Mouse (Mus musculus) layer of hippocampus, adult 2 months (tissue): ENCODE measurements around the gene Fam92b. TPM values are rescaled to one million over a fixed set of nuclear protein-coding genes. Genes with fewer than 3 reads are reported as not detected.

Experiments
- DNase-seq, 2 experiments: peaks; one replicate each; pipeline ENCODE4 v3.0.0; 2022; ENCODE audit warnings: low spot score in 2 of 2
- H3K27ac ChIP-seq: fragments of 200-600 bp; 2 replicates; pipeline ENCODE4 v1.8.1; 2022
- H3K4me3 ChIP-seq: fragments of 200-600 bp; 2 replicates; pipeline ENCODE4 v1.8.1; 2022; ENCODE audit warnings: mild to moderate bottlenecking
- CTCF ChIP-seq: fragments of 200-600 bp; conservative IDR thresholded peaks from 2 replicates; pipeline ENCODE4 v1.8.1; 2022; ENCODE audit warnings: antibody characterized with exemption, mild to moderate bottlenecking, moderate library complexity
- long read RNA-seq, 2 experiments: library from polyadenylated mRNA; stranded (forward); transcript quantifications; one replicate each; pipeline ENCODE4 v2.0.0; 2021; ENCODE audit warnings: borderline mapping rate in 2 of 2
- total RNA-seq, 2 experiments: library from RNA; stranded (reverse); gene quantifications; 2 replicates each; pipeline ENCODE4 v1.2.3; 2021

Fam92b gene
- under 1 TPM; 0.31 to 0.91 TPM for total RNA-seq
- long read RNA-seq, experiment 1 = 0 reads
- long read RNA-seq, experiment 2 = 0 reads

DNA sequence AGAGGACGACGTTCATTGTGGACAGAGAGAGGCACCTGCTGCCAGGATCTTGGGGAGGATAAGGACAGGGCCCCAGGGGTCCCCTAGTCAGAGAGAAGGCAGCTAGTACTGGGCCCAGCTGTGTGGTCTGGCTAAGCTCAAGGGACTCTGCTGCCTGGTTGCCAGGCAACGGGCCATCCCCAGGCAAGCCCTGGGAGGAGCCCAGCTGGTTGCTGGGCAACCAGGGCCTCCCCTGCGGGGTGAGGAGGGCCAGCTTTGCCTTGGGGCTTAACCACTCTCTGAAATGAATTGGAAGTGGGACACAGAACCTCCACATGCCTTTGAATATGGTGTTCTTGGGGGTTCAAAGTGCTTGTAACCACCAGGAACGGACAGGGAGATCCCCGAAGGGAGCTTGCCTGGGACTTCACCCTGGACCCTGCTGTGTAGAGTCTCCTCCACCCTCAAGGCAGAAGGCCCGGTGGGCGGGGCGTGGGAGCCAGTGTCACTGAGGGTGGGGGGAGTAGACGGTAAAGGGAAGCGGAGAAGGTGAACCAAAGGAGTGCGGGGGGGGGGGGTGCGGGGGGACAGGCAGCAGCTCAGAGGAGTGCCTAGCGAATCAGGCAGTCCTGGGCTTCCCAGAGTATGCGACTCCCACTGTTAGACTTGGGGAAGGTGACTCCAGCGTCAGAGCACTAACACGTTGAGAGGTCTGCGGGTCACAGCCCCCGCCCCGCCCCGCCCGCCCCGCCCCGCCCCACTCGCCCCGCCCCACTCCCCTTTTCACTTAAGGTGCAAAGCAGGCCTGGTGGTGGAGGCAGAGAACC lies at the start of gene Fam92b:
TSS of gene Fam92b (minus strand) at position 149 of the 806 bp plus-strand sequence.
- H3K27ac ChIP-seq = 0 out of 2 replicates have a peak within 1 kb of the TSS, but pooled peaks have one; percentile 23
- peak within 1 kb of the TSS; percentile 17; the same call in 1 of the 2 replicates for H3K4me3 ChIP-seq
- TF ChIP-seq CTCF = no peak
- DNase-seq = peak; percentile 47 to 60

DNA sequence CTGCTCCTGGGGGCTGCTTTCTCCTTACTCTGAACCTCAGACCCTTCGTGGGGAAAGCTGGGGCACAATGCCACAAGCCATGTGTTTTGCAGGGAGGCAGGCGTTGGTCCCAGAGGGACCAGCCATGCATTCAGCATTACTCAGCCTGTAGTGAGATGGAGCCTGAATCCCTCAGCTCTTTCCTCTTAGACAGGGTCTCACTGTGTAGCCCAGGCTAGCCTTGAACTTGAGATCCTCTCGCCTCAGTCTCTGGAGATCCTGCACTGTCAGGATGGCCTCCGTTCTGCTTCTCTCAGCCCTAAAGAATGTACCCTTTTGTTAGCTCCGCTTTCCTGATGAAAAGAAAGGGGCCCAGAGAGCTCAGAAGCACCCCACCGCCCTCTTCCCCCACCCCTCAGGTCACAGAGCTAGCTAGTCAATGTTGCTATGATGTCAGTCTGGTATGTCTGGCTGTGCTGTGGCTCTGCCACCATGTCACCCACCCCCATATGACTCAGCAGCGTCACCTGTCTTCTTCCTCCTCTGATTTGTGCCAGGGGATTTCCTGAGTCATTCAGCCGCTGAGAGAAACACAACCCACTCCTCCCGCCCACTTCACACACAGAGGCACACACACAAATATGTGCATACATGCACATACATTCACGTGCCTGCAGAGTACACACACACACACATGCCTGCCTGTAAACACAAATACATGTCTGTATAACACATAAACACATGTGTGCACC lies 48.3 kb upstream of the Fam92b start:
- peak; percentile 60 to 82 for DNase-seq
- TF ChIP-seq CTCF = no peak
- Histone ChIP-seq H3K4me3 (no peak overlapping the region), H3K27ac (peak overlapping the region; percentile 37; the same call in 1 of the 2 replicates)

DNA sequence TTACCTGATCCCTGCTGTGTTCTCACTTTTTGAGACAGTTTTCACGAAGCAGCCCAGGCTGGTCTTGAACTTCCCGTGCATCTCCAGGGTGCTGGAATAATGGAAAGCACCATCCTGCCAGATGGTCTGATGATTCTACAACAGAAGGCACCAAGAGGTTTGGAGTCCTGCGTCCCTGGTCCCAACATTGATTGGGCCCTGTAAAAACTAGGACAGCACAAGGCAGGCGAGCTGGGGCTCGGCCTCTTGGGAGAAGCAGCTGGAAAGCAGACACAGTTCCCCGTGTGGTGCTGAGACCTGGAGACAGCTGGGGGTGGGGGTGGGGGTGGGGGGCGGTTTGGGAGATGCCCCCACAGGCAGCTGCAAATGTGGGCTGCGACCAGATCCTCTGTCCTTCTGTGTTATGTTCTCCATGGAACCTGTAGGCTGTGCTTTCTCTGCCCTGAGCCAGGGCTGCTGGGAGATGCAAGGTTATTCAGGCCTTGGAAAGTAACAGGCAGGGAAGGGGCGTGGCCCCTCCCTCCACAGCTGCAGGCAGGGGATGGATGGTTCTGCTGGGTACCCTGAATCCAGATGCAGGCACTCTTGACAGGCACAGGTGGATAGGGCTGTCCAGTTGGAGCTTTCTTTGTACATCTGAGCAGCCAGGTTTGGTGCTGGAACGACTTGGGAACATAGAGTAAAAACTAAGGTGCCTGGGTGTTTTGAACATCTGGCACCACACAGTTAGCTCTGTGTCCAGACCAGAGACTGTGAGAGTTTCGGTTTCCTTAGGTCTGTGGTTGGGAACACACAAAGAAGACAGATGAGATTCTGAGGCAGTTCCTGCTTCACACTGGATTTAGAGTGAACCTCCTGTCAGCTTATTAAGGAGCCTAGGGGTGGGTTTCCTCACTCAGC lies 47.5 kb upstream of the Fam92b start:
- Histone ChIP-seq H3K27ac (peak overlapping the region; percentile 37; the same call in 1 of the 2 replicates), H3K4me3 (no peak overlapping the region)
- DNase-seq = no peak
- no peak for TF ChIP-seq CTCF

DNA sequence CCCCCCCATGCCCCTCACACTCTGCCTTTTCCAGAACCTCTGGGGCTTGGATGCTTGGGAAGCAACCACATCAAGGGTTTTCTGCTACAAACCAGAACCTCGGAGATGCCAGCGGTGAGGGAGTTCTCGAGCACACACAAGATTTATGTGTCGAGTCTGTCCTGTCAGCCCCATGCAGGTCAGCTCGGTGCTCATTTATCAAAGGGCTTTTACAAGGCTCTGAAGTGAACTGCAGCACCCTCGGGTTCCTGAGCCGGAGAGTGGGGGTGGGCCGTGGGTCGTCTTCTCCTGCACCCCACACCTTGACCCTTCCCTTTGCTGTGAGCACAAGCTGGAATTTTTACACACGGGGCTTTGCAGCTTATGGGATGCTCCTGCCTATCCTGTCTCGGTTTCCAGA lies 45.3 kb upstream of the Fam92b start:
- DNase-seq = no peak
- H3K27ac ChIP-seq = no peak overlapping the region
- no peak for TF ChIP-seq CTCF
- H3K4me3 ChIP-seq = no peak overlapping the region

DNA sequence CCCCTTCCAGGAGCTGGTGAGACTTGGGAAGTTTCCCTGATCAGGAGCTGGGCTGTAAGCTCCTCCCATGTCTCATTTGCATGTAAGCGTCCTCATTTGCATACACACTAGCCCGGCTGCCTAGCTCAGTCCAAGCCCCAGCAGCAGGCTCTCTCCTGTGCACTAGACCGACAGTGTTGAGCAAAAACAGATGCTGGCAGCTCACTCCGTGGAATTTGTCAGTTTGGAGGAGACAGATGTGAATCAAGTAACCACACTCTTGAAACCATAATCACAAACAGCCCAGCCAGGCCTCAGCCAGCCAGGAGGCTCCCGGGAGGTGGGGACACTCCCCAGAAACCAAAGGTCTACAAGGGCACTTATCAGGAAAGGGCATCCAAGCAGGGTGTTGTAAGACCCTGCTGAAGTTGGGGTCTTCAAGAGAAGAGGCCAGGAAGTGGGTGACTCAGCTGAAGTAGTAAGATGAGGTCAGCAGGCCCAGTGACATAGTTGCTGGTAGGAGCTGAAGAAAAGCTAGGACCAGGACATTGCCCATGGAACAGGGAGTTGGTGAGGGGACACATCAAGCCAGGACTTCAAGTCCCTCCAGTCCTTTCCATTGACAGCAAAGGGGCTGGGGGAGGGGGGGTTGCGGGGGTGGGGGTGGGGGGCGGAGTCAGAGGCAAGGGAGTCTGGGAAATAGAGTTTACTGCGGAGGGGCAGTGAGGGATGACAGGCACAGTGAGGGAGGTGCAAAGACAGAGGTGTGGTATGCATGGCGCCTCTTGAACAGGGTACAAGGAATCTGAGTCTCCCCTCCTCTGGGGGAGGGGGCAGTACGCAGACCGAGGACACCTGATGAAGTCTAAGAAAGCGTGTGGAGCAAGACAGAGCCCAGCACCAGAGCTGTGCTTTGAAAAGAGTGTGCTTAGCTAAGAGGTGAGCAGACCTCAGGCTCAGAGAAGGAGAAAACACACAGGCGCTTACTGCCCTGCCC lies 39.9 kb upstream of the Fam92b start:
- TF ChIP-seq CTCF = no peak
- Histone ChIP-seq H3K4me3 (no peak overlapping the region), H3K27ac (no peak overlapping the region)
- no peak for DNase-seq

DNA sequence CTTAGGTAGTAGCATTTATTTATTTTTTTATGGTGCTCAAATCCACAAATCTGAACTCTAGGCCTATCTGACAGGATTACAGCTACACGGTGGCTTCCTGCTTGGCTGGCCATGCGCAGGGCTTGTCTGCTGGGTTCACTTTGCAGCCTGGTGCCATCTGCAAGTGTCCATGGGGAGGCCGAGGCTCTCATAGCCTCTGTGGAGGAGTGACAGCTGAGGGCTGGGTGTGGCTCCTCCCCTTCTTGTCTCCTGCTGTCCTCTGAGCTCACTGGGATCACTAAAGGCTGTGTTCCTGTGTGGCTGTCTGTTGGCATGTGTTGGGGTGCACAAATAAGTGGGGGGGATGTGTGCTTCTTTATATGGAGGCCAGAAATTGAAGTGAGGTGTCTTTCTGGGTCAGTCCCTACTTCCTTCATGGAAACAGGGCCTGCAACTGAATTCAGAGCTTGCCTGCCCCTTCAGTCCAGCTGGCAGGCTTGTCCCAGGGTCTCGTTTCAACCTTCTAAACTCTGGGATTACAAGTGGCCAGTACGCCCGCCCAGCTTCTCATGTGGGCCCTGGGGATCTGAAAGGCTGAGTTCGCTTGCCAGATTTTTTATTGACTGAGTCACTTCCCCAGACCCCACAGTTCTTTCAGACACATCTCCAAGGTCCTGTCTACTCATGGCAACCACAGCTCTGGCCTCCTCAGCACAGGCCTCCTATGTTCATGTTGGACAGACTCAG lies 38.3 kb upstream of the Fam92b start:
- Histone ChIP-seq H3K4me3 (no peak overlapping the region), H3K27ac (no peak overlapping the region)
- DNase-seq = no peak
- TF ChIP-seq CTCF = no peak

DNA sequence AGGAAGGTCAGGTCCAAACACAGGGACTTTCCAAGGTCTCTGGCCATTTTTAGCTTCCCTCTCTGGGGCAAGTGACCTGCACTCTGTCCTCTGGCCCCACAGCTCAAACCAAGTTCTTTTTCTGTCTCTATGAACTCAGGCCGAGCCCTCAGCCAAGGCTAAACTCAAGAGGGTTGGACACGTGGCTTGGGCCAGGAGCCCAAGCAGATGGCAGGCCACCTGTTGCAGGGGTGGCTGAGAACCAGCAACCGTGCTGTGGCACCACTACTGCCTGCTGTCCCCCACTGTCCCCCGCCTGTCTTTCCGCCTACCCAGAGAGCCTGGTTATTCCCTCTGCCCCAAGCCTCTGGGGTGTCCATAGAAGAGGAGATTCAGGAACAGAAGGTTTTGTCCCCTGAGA lies 36.7 kb upstream of the Fam92b start:
- TF ChIP-seq CTCF = no peak
- Histone ChIP-seq H3K27ac (no peak overlapping the region), H3K4me3 (no peak overlapping the region)
- DNase-seq = peak in 1 of 2 experiments; percentile 51

DNA sequence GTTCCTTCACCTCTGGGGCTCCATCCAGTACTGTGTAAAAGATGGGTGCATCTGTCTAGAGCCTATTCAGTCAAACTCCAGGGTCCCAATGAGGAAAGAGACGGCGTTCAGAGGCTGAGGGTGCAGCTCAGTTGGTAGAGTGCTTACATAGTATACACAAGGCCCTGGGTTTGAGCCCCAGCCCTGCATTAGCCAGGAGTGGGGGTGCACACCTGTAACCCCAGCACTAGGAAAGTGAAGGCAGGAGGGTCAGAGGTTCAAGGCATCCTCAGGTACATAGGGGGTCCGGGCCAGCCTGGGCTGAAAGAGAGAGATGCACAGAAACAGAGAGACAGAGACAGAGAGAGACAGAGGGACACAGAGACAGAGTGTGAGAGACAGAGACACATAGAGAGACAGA lies 36.0 kb upstream of the Fam92b start:
- DNase-seq = no peak
- no peak for TF ChIP-seq CTCF
- Histone ChIP-seq H3K27ac (no peak overlapping the region), H3K4me3 (no peak overlapping the region)

DNA sequence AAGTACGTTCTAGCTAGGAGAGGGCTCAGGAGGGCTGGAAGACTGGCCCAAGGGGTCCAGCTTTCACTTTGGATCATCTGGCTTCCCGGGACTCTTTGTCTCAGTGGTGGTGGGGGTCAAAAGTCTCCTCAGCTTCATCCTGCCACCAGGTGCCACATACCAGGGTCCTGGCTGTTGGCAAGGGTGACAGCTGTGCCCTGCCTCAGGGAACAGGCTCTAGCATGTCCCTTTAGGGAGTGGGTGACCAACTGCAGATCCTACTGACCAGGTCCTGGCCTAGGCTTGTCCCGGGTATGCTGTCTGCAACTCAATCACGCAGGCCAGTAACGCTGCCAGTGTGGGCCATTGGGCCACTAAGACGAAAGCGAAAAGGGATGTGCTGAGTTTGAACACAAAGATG lies 35.3 kb upstream of the Fam92b start:
- no peak for DNase-seq
- H3K4me3 ChIP-seq = no peak overlapping the region
- TF ChIP-seq CTCF = no peak
- no peak overlapping the region for H3K27ac ChIP-seq

DNA sequence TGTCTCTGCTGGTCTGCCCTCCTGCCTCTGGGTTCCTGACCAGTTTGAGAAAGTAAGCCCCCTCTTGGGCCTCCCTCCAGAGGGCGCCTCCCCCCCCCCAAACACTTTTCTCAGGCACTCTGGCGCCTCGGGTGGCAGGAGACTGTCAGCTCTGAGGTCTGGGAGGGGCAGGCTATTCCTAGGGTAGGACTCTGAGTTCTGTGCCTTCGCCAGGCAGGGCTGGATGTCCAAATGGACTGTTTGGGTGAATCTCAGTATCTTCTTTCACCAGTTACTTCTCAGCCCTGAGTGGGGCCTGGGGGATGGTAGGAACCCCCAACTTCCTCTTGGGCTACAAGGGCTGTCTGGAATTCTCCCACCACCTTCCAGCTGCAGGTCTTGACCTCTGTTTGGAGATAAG lies 34.1 kb upstream of the Fam92b start:
- Histone ChIP-seq H3K4me3 (no peak overlapping the region), H3K27ac (no peak overlapping the region)
- TF ChIP-seq CTCF = peak; percentile 58
- no peak for DNase-seq

DNA sequence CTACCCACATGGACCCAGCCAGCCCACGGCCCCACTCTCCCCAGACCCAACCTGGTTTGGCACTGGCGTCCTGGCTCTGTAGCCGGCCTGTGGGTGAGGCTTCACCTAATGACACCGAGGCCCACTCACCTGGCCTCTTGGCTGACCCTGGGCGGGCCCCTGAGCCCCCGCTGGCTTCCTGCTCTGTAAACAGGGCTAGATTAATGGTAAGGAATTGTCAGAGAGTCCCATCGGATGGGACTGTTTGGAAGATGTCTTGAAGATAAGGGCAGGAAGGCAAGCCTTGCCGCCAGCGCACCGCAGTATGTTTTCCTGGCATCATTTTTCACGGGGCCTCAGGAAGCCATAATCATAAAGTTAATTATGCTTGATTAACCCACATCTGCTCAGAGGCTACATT lies 30.8 kb upstream of the Fam92b start:
- no peak for DNase-seq
- no peak overlapping the region for H3K4me3 ChIP-seq
- H3K27ac ChIP-seq = no peak overlapping the region
- no peak for TF ChIP-seq CTCF
